Mouse (Mus musculus) thymus, adult 2 months (tissue): ENCODE measurements around the gene Tut1.

Experiments
- CTCF ChIP-seq: fragments of 200-500 bp; IDR thresholded peaks from 2 replicates; pipeline ENCODE4 v1.5.1; 2012; ENCODE audit warnings: mild to moderate bottlenecking, control low read depth, low read length, moderate library complexity, borderline replicate concordance; ENCODE audit not compliant: control insufficient read depth, poor library complexity, insufficient read depth; ENCODE audit errors: extremely low read depth
- POLR2A ChIP-seq: fragments of 200-500 bp; IDR thresholded peaks from 2 replicates; pipeline ENCODE4 v1.6.1; 2012; ENCODE audit warnings: mild to moderate bottlenecking, low read length, control low read depth, moderate library complexity; ENCODE audit not compliant: control insufficient read depth, poor library complexity, insufficient read depth; ENCODE audit errors: extremely low read depth

- TF ChIP-seq CTCF (peak; percentile 89), POLR2A (peak; percentile 40; the same call in 1 of the 2 replicates)
Measured at GRCm38 (mm10) chr19:8929224-8930088, 24.2 kb upstream of the Tut1 start, which contains the start of the genes Rom1 and Eml3.
